Mouse (Mus musculus): Measurements from ENCODE around the gene Osbpl8.

DNA sequence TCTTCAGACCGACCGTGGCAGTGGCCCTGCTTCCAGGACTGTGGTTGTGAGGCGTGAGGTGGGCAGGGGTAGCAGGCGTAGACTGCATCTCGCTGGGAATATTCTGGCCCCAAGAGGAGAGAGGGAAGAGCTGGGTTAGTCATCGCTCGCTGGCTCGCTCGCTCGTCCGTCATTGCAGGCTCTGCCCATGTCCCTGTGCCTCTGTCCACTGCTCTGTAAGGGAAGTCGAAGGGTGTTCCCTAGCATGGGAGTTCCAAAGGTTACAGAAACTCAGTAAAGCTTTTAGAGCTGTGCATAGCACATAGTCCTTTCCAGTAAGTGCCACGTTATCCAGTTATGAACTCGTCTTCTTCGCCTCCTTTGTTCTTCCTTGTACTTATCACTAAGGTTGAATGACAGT is 107.1 kb downstream of the Osbpl8 start:
- no peak for TF ChIP-seq POLR2A (IDR thresholded peaks at IDR 0.05; ENCODE audit: borderline replicate concordance, control insufficient read depth, low read depth, low read length)
- TF ChIP-seq CTCF (IDR thresholded peaks at IDR 0.05; ENCODE audit: control insufficient read depth, insufficient read depth, low read length): no peak

Data from bone marrow, adult 2 months (tissue).